21 mouse cellular contexts compared by ENCODE assay signal in genomic region chr4:23985956-23986355, GRCm38 (mm10).
DNase-seq lines count a peak whose midpoint lies in the region; ATAC-seq and TF ChIP-seq lines count a peak whose summit lies in the region.
"Had no signal": no experiment of that assay in that cellular context is flagged by ENCODE, and none has a peak within 500 bp of the region (broad histone marks: within the 10 kb centered on the region; RNA-seq: fewer than 3 reads in every experiment).

No protein-coding gene starts in this region.

- H3K27ac ChIP-seq in forebrain, embryonic 14.5 days (ENCODE audit: low read depth, low read length), result no peak overlapping the region
- H3K27ac ChIP-seq in forebrain, embryonic 13.5 days, result no peak overlapping the region
- peak overlapping the region; percentile 61 for H3K27ac ChIP-seq in midbrain, embryonic 10.5 days (replicated peaks)
- H3K27ac ChIP-seq in midbrain, embryonic 14.5 days (replicated peaks; ENCODE audit: low read depth, low read length), result no peak overlapping the region
- no peak overlapping the region; the same call in 1 of the 2 replicates for H3K27ac ChIP-seq in neural tube, embryonic 11.5 days (ENCODE audit: low read depth, low read length)
- H3K27ac ChIP-seq: embryonic facial prominence, embryonic 15.5 days; heart, embryonic 10.5 days; left cerebral cortex, adult 2 months; limb, embryonic 15.5 days; liver, embryonic 14.5 days had no signal

- H3K4me2 ChIP-seq in forebrain, embryonic 14.5 days (ENCODE audit: low read length), result no peak overlapping the region
- no peak overlapping the region for H3K4me2 ChIP-seq in forebrain, embryonic 13.5 days
- H3K4me2 ChIP-seq in midbrain, embryonic 14.5 days (ENCODE audit: low read length), result no peak overlapping the region
- H3K4me2 ChIP-seq in neural tube, embryonic 11.5 days (ENCODE audit: low read depth), result no peak overlapping the region
- H3K4me2 ChIP-seq: embryonic facial prominence, embryonic 15.5 days; limb, embryonic 15.5 days; lung, embryonic 14.5 days had no signal

- TF ChIP-seq POLR2A in brain, embryonic 14.5 days (IDR thresholded peaks at IDR 0.05; ENCODE audit: borderline replicate concordance, extremely low read depth, insufficient read depth, insufficient read length, poor library complexity, severe bottlenecking), result no peak

- DNase-seq in forebrain, embryonic 14.5 days (ENCODE audit: low spot score), result peak; percentile 21
- peak; percentile 22 for DNase-seq in midbrain, embryonic 10.5 days (ENCODE audit: low spot score)
- no peak for DNase-seq in midbrain, embryonic 14.5 days
- peak; percentile 49 for DNase-seq in brain, embryonic 14.5 days (ENCODE audit: low read depth)
- peak; percentile 53 for DNase-seq in neural tube, embryonic 11.5 days (ENCODE audit: low spot score)
- no peak for DNase-seq in frontal cortex, postnatal 14 days (ENCODE audit: low spot score in 2 of 2)
- DNase-seq in adrenal gland, adult 8-10 months, result no peak
- DNase-seq: adrenal gland, postnatal 25 days; cerebellum, adult 9-11 months; gastrocnemius, postnatal 10 days; kidney, adult 8-10 months; kidney, postnatal 10 days; lung, embryonic 14.5 days; thymus, adult 2 months; thymus, postnatal 4 days had no signal

- ATAC-seq in forebrain, embryonic 14.5 days, result no peak
- ATAC-seq in forebrain, embryonic 13.5 days, result no peak
- ATAC-seq in midbrain, embryonic 14.5 days (ENCODE audit: low FRiP score, low TSS enrichment), result no peak
- ATAC-seq in neural tube, embryonic 11.5 days (ENCODE audit: insufficient read depth, low FRiP score, low TSS enrichment), result peak; percentile 36

- no peak overlapping the region for H3K9ac ChIP-seq in forebrain, embryonic 14.5 days (ENCODE audit: low read length)
- no peak overlapping the region for H3K9ac ChIP-seq in forebrain, embryonic 13.5 days
- H3K9ac ChIP-seq in midbrain, embryonic 14.5 days (replicated peaks; ENCODE audit: low read length), result no peak overlapping the region
- no peak overlapping the region for H3K9ac ChIP-seq in neural tube, embryonic 11.5 days (ENCODE audit: low read length)
- H3K9ac ChIP-seq: embryonic facial prominence, embryonic 15.5 days; limb, embryonic 15.5 days; liver, embryonic 14.5 days; lung, embryonic 14.5 days had no signal

- no peaks in the 10 kb centered on the region for H3K36me3 ChIP-seq in forebrain, embryonic 14.5 days (ENCODE audit: control insufficient read depth, insufficient read depth, low read length)
- H3K36me3 ChIP-seq in forebrain, embryonic 13.5 days (ENCODE audit: poor library complexity, severe bottlenecking), result no peaks in the 10 kb centered on the region
- no peaks in the 10 kb centered on the region for H3K36me3 ChIP-seq in midbrain, embryonic 10.5 days
- no peaks in the 10 kb centered on the region for H3K36me3 ChIP-seq in midbrain, embryonic 14.5 days (ENCODE audit: control insufficient read depth, insufficient read depth, low read length)
- no peaks in the 10 kb centered on the region for H3K36me3 ChIP-seq in neural tube, embryonic 11.5 days (ENCODE audit: control insufficient read depth, insufficient read depth, low read length)
- H3K36me3 ChIP-seq: embryonic facial prominence, embryonic 15.5 days; heart, embryonic 10.5 days; limb, embryonic 15.5 days had no signal

- WGBS in forebrain, embryonic 14.5 days, result 29% methylated on average over 4 of the region's 4 CpGs
- 26% methylated on average over 4 of the region's 4 CpGs for WGBS in forebrain, embryonic 13.5 days
- WGBS in midbrain, embryonic 10.5 days, result 36% methylated on average over 4 of the region's 4 CpGs
- 18% methylated on average over 4 of the region's 4 CpGs for WGBS in midbrain, embryonic 14.5 days
- WGBS in neural tube, embryonic 11.5 days, result 48% methylated on average over 4 of the region's 4 CpGs

- no peaks in the 10 kb centered on the region for H3K9me3 ChIP-seq in forebrain, embryonic 14.5 days (replicated peaks; ENCODE audit: control insufficient read depth, low read length)
- no peaks in the 10 kb centered on the region for H3K9me3 ChIP-seq in forebrain, embryonic 13.5 days (replicated peaks)
- H3K9me3 ChIP-seq in midbrain, embryonic 10.5 days (replicated peaks), result no peaks in the 10 kb centered on the region
- H3K9me3 ChIP-seq in midbrain, embryonic 14.5 days (ENCODE audit: control insufficient read depth, low read length), result no peaks in the 10 kb centered on the region
- H3K9me3 ChIP-seq in neural tube, embryonic 11.5 days (ENCODE audit: control insufficient read depth, low read length), result no peaks in the 10 kb centered on the region
- H3K9me3 ChIP-seq: embryonic facial prominence, embryonic 15.5 days; heart, embryonic 10.5 days; limb, embryonic 15.5 days had no signal

- H3K4me1 ChIP-seq in forebrain, embryonic 14.5 days (ENCODE audit: control insufficient read depth, insufficient read depth, low read length), result peaks cover 16% of the 10 kb centered on the region; the same call in 1 of the 2 replicates
- H3K4me1 ChIP-seq in forebrain, embryonic 13.5 days, result peaks cover 11% of the 10 kb centered on the region
- peaks cover 52% of the 10 kb centered on the region for H3K4me1 ChIP-seq in midbrain, embryonic 10.5 days
- peaks cover 19% of the 10 kb centered on the region for H3K4me1 ChIP-seq in midbrain, embryonic 14.5 days (ENCODE audit: control insufficient read depth, insufficient read depth, low read length)
- peaks cover 11% of the 10 kb centered on the region for H3K4me1 ChIP-seq in neural tube, embryonic 11.5 days (ENCODE audit: control insufficient read depth, insufficient read depth, low read length)

- no peak for TF ChIP-seq CTCF in brain, embryonic 14.5 days (IDR thresholded peaks at IDR 0.05; ENCODE audit: borderline replicate concordance, extremely low read depth, insufficient read depth, insufficient read length)

- no peaks in the 10 kb centered on the region for H3K27me3 ChIP-seq in forebrain, embryonic 14.5 days (replicated peaks; ENCODE audit: control insufficient read depth, insufficient read depth, low read length)
- H3K27me3 ChIP-seq in forebrain, embryonic 13.5 days, result no peaks in the 10 kb centered on the region
- no peaks in the 10 kb centered on the region for H3K27me3 ChIP-seq in midbrain, embryonic 10.5 days (ENCODE audit: low read depth, poor library complexity, severe bottlenecking)
- H3K27me3 ChIP-seq in midbrain, embryonic 14.5 days (ENCODE audit: control insufficient read depth, insufficient read depth, low read length), result no peaks in the 10 kb centered on the region
- no peaks in the 10 kb centered on the region for H3K27me3 ChIP-seq in neural tube, embryonic 11.5 days (ENCODE audit: control insufficient read depth, insufficient read depth, low read length)
- H3K27me3 ChIP-seq: embryonic facial prominence, embryonic 15.5 days; limb, embryonic 15.5 days had no signal

- H3K4me3 ChIP-seq in forebrain, embryonic 14.5 days (ENCODE audit: low read depth, low read length), result no peak overlapping the region
- H3K4me3 ChIP-seq in forebrain, embryonic 13.5 days, result no peak overlapping the region
- H3K4me3 ChIP-seq in midbrain, embryonic 10.5 days, result no peak overlapping the region
- no peak overlapping the region for H3K4me3 ChIP-seq in midbrain, embryonic 14.5 days (replicated peaks; ENCODE audit: low read depth, low read length)
- H3K4me3 ChIP-seq in neural tube, embryonic 11.5 days (ENCODE audit: low read depth, low read length), result no peak overlapping the region
- H3K4me3 ChIP-seq: embryonic facial prominence, embryonic 15.5 days; heart, embryonic 10.5 days; left cerebral cortex, adult 2 months; limb, embryonic 15.5 days had no signal

Comparison
In these comparisons a context has a peak if more than half of its experiments do, and no peak if none do; other contexts are left out.
1. DNase-seq: peak in forebrain, embryonic 14.5 days (single experiment), midbrain, embryonic 10.5 days (single experiment), brain, embryonic 14.5 days (single experiment) and neural tube, embryonic 11.5 days (single experiment); none in midbrain, embryonic 14.5 days (single experiment), frontal cortex, postnatal 14 days (0 of 2) and adrenal gland, adult 8-10 months (single experiment).